Mouse (Mus musculus): ENCODE results near the gene Bsdc1.

Bsdc1 gene

DNA sequence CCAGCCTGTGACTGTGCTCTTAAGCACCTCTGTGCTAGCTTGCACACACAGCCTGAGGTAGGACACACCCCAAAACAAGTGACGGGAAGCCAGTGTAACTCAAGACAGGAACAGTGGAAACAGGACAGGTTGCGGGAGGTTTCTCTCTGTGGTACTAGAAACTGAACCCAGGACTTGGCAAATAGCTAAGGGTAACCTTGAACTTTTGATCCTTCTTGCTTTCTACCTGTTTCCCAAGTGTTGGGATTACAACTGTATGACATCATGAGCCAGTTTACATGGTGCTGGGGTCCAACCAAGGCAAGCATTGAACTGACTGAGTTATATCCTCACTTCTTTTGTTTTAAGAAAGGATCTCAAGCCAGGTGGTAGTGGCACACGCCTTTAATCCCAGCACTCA lies 18.5 kb downstream of the Bsdc1 start:
- no peak for DNase-seq (ENCODE audit: low read depth, low spot score)

- DNase-seq (ENCODE audit: low read depth, low spot score), result no peak
Measured at GRCm38 (mm10) chr4:129481090-129481489, 19.7 kb downstream of the Bsdc1 start.

GRCm38 (mm10) chr4:129490972-129491880 lies 29.8 kb downstream of the Bsdc1 start, which contains the start of the genes Tssk3 and Fam229a:
Tssk3 (minus strand) TSS chr4:129491022.
Fam229a (plus strand) TSS chr4:129491190.
- DNase-seq (ENCODE audit: low read depth, low spot score), result peak; percentile 32

GRCm38 (mm10) chr4:129494681-129495080 lies 33.3 kb downstream of the Bsdc1 start:
- no peak for DNase-seq (ENCODE audit: low read depth, low spot score)

DNA sequence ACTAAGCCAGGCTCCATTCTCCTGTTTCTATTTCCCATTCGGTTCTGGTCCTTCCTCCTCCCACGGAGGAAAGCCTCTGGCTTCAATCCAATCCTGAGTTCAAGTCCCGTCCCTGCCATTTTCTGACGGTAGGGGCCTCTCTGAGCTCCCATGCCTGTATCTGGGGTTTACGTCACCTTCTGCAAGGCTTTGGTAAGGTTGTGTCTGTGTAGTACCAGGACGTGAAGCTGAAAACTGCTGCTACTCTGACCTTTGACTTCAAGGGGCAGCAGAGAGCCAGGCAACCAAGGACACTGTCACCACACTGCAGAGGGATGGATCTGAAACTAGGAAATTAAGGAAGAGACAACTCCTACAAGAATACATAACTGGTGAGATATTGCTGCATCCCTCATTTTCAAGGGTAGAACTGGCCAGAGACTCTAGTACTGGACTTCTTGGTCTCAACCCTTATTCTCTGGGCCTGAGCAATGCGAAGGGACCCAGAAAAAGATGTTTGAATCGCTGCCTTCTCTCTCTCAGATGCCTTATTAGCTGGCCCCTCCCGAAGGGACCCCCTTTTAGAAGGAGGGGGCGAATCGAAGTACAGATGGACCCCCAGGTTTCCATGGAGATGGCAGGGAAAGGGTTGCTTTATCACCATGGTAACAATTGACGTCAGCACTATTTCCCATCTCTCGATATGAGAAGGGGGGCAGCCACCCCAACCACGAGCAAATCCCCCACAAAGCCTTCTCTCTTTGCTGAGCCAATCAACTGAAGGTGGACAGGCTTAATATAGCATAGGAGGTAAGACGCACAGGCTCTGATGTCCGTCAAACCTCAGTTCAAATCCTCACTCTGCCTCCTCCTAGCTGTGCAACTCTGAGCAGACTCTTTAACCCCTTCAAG lies 34.5 kb downstream of the Bsdc1 start:
- peak; percentile 42 for DNase-seq (ENCODE audit: low read depth, low spot score)

DNA sequence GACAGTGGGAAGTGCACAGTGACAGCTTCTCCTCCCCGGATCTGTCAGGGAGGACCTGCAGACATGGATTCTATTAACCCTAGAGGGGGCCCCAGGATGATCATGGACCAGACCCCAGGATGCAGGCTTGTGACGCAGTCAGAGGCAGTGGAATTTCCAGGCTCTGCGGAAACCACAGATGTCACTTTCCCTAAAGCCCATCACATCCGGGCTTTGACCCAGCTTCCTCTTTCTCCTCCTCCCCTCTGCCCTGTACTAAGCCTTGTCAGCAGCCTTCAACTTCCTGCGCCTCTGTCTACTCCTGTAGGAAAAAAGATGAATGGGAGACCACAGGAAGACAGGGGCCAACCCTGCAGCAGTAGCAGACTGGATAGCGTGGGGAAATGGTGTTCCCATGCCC lies 35.2 kb downstream of the Bsdc1 start:
- DNase-seq (ENCODE audit: low read depth, low spot score), result no peak

- DNase-seq (ENCODE audit: low read depth, low spot score), result no peak
Measured at GRCm38 (mm10) chr4:129498941-129499340, 37.6 kb downstream of the Bsdc1 start.

GRCm38 (mm10) chr4:129500017-129500416 lies 38.6 kb downstream of the Bsdc1 start:
- DNase-seq (ENCODE audit: low read depth, low spot score), result no peak

DNA sequence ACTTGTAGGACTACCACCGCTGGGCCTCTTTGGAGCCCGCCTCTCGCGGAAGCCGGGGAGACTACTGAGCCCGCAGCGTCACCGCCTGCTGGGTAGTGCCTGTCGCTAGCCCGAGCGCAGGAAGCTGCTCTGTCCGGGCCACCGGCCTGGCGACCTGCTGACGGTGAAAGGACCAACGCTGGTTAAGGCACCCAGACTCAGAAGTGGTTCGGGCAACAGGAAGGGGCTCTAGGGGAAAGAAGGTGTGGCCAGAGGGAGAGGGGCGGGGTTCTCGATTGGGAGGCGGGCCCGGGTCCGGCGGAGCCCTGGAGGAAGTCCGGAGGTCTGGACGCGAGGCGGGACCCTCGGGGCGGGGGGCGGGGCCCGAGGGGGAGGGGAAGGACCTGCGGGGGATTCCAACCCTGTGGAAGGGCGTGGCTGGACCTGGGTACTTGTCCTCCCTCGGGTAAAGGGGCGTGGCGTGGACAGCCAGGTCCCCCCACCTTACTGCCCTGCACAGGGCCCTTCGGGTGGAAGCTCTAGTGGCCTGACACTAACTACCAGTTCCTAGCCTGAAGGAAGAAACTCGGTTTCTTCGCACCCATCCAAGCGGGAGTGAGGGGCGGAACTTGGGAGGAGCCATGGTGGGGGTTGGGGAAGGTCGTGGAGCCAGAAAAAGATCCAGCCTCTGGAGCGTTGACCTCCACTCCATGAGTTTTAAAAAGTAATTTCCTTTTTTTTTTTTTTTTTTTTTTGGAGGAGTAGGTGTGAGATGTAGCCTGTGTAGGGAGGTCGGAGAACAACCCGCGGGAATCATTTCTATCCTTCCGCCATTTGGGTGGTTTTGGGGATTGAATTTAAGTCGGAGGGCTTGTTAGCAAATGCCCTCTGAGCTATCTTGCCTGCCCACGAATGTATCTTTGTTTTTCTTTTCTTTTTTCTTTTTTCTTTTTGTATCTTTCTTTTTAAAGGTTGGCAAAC lies 39.5 kb downstream of the Bsdc1 start:
- peak; percentile 38 for DNase-seq (ENCODE audit: low read depth, low spot score)

DNA sequence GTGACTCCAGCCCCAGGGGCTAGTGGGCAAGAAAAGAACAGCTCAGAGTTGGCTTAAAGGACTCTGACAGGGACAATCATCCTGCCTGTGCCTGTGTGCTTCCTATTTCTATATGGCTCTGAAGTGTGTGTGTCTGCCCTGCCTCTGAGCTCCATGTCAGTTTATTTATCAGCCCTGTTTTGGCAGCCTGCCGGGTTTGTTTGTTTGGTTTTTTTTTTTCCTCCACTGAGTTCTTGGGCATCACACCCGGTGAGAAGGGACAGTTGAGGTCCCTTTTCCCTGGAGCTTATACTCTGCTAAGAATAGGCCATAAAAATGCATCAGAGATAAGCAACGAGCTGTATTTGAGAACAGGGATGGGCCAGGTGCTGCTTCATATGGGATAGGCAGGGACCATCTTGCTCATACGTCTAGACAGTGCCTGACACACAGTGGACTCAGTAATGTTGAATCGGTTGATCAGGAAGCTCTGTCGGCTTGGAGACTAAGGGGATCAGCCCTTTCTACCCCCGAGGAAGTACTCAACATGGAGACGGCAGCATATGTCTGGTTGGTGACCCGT lies 41.0 kb downstream of the Bsdc1 start:
- DNase-seq (ENCODE audit: low read depth, low spot score), result no peak

DNA sequence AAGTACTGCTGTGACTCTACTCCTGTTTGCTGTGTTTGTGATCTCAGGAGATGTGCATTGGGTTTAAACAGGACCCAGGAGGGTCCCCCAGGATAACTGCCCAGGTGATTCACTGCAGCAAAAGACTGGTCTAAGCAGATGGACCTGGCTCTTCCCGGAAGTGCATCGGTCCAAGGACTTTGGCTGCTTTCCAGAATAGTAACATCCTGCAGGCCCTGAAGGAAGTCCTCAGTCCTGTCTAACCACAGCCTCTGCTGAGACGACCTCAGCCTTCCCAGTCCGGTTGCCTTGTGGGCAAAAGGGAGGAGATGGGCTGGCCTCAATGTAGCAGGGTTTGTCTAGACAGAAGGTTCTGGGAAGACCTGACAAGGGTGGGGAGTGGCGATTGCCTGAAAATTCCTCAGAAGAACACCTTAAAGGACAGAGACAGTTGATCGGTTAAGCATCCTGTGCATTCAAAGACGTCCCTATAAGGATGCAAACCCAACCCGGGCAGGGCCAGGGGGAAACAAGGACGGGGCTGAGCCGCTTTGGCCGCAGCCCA lies 41.6 kb downstream of the Bsdc1 start:
- DNase-seq (ENCODE audit: low read depth, low spot score), result no peak

- no peak for DNase-seq (ENCODE audit: low read depth, low spot score)
Measured at GRCm38 (mm10) chr4:129505511-129505910, 44.1 kb downstream of the Bsdc1 start.

DNA sequence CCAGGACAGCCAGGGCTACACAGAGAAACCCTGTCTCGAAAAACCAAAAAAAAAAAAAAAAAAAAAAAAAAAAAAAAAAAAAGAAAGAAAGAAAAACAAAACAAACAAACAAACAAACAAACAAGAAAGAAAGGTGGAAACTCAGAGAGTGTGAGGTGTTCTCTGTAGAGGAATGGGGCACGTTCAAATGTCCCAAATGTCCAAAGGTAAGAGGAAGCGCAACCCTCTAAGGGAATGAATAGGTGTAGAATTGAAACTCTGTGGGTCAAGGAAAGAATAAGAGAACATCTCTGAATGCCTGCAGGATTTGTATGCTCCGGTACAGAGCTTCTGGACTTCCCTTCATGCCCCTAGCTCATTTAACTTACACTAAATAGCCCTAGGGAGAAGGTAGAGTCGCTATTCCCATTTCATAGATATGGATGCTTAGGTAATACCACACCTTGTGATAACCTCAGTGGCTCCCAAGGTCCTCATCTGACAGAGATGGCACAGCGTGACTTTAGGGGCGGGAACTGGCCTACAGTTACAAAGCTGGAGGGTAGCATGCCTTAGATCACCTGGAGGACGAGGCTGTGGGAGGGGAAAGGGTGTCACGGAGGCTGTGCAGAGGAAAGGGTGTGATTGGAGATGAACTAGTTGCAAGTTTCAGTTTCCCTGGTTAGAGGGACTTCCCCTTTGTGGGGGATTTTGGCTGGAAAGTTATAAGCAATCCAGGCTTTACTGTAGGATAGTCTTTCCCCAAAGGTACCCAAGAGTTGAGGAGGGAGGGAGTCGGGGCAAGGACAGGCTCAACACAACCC lies 46.3 kb downstream of the Bsdc1 start:
- DNase-seq (ENCODE audit: low read depth, low spot score), result no peak

DNA sequence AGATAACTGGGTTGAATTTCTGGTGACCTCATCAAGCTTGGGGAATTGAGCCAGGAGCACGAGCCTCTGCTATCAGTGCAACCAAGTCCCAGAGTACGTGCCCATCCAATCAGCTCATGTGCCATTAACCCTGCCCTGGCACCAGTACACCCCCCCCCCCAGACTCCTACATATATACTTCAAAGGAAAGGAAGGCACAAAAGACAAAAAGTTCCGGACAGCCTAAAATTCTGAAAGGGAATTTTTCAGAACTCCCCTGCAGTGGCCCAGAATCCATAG lies 46.8 kb downstream of the Bsdc1 start:
- DNase-seq (ENCODE audit: low read depth, low spot score), result no peak

DNA sequence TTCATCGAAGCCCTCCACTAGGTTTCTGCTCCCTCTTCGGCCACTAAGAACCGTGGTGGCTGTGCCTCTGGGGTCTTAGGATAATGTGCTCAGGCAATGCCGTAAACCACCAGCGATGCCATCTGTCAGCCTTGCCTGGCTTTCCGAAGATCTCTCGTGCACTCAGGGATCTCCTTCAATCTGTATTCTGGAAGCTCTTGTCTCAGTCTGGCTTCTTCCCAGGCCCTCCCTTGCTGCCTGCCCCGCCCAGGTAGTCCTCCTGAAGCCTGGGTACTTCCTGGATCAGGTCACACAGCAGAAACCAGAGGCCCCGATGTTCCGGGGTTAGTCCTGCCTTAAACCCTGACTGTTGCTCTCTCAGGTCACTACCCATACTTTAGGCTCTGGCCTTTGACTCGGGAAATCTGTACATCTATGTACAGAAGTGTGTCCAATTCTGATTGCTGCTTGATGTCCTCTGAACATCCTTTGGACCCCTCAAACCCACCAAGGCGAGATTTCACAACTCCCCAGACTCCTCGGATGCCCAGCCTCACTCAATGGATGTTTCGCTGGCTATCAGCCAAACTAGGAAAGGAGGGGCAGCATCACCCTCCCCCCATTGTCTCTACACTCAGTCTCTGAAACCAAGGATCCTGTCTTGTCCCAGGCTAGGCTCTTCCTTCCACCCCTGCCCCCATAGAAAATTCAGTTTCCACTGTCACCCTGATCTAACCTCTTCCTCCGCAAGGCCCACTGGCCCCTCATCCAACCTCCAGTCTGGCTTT lies 47.6 kb downstream of the Bsdc1 start:
- DNase-seq (ENCODE audit: low read depth, low spot score), result peak; percentile 46

DNA sequence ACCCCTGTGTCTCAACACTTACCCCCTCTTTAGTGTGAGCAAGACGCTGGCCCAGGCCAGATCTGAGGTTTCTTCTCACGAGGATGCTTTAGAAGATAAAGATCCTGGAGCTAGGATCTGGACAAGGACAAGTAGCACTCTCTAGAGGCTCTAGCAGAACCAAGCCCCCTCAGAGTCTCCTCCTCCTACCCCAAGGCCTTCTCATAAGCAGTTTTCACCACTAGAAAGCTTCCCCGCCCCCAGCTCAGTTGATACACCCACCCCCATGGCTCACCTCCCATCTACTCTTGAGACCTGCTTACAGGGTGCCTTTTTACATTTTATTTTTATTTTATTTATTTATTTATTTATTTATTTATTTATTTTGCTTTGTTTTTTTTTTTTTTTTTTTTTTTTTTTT lies 48.3 kb downstream of the Bsdc1 start:
- no peak for DNase-seq (ENCODE audit: low read depth, low spot score)

- DNase-seq (ENCODE audit: low read depth, low spot score), result no peak
Measured at GRCm38 (mm10) chr4:129510723-129511412, 49.5 kb downstream of the Bsdc1 start.

GRCm38 (mm10) chr4:129511413-129512096 lies 50.2 kb downstream of the Bsdc1 start:
- no peak for DNase-seq (ENCODE audit: low read depth, low spot score)

Data from retina, postnatal 7 days (tissue).